Mouse (Mus musculus) heart, postnatal 0 days (tissue): ENCODE measurements at regions not wholly inside any gene's neighbourhood (a gene's known extent, or its start where the extent isn't known, plus 50 kb on each side); places are given as distances from the start of the nearest gene placed in this dataset.

Experiments
- CTCF ChIP-seq: IDR thresholded peaks from 2 replicates; pipeline ENCODE4 v1.5.1; 2016; ENCODE audit warnings: antibody characterized with exemption, control low read depth, low read depth
- EP300 ChIP-seq: IDR thresholded peaks from 2 replicates; pipeline ENCODE4 v1.6.1; 2016; ENCODE audit warnings: antibody characterized with exemption, low read depth

DNA sequence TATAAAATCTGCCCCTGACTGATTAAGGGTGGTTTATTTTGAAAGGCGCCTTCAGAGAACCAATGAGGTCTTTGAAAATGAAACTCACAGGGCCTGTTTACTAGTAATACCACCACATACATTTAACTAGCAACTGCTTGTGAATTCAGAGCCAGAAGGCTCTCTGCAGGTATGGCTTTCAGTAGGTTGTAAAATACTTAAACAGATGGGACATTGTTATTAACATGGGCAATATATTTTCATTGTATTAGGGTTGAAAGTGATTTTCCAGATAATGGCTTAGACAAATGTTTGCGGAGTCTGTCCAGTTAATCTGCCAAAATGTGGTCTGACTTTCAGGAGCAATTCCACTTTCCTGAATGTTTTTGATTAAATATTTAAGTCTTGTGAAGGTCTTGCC is 430.8 kb downstream of the Btg1 start:
- TF ChIP-seq CTCF (no peak), EP300 (no peak)
